Mouse (Mus musculus) pancreas, adult 10 weeks (tissue): Measurements from ENCODE around the gene Olfr141. TPM values are rescaled to one million over a fixed set of nuclear protein-coding genes. Genes with fewer than 3 reads are reported as not detected.

Experiments
- polyA plus RNA-seq: library from polyadenylated mRNA; stranded (reverse); fragments of 350-450 nt; fragmentation: Illumina TruSeq; extraction: RNeasy Lipid Tissue Mini Kit (QIAGEN cat#74804); gene quantifications from one replicate; pipeline ENCODE4 v1.2.3, GENCODE M21; 2015; ENCODE audit warnings: low read depth, low replicate concordance; ENCODE audit not compliant: insufficient read depth

Olfr141 gene
- not detected for polyA plus RNA-seq

DNA sequence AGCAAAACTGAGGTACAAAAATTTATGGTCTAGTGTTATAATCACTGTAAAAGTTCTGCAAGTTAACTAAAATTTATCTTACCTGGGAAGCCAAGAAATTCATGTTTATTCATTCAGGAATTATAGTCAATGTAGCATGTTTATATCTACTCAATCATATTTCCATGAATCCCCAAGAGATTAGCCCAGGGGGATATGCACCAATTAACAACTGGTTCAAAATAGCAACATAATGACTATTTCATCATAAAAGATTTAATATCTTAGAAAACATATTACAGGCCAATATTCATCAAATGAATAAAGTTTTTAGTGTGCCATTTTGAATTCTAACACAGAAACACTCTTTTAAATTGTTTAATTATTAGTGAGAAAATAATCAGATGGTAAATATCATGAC is at the start of gene Olfr141:
Gene Olfr141, minus strand, starts transcription at position 101 of the 400 bp plus-strand sequence.

DNA sequence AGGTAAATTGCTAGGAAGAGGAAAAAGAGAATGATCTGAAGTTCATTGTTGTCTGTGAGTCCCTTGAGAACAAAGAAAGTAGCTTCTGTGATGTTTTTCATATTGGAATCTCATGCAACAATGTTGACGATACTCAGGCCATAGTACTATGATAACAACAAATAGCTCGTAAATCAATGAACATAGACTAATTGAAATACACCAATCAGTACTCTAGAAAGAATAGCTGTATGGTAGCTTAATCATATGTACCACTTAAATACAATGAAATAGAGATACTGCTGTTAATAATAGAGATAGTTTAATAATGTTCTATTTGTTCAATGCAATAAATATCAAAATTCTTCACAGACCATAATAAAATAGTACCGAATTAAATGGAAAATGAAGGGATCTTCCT is 41.8 kb upstream of the Olfr141 start, which contains the start of gene Olfr1095:
Gene Olfr1095, minus strand, starts transcription at position 101 of the 400 bp plus-strand sequence.

DNA sequence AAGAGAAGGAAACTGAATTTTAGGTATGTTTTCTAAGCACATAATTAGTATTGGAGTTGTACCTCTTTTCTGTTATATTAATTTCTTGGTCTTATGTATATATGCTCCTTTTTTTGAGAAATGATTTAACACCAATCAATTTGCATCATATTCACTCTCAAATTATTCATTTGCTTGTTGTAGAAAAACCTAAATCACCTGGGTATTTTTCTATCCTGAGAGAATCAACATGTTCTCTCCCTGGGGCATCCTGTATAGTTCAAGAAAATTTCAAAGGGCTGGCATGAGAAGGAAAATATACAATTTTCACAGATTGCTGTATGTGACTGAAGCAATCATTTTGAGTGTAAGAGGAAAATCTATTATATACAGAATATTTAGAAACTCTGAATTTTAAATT is 14.5 kb upstream of the Olfr141 start, which contains the start of gene Olfr1094:
Gene Olfr1094, plus strand, starts transcription at position 301 of the 400 bp plus-strand sequence.

DNA sequence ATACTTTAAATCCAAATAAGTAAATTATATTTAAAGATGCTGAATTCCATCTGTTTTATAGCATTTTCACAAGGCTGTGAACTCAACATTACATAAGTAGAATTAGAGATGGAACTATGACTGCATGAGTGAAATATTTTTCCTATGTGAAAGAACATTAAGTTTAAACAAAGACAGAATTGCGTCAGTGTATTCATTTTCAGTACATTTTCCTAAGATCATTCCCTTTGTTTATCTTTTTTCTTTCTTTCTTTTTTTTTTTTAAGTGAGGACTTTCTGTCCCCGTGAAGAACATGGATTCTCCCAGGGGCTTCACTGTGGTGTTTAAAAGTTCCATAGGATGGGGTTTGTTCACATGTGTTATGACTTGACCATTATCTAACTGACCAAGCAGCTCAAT is 27.6 kb downstream of the Olfr141 start, which contains the start of gene Olfr1093:
Gene Olfr1093, plus strand, starts transcription at position 301 of the 400 bp plus-strand sequence.

DNA sequence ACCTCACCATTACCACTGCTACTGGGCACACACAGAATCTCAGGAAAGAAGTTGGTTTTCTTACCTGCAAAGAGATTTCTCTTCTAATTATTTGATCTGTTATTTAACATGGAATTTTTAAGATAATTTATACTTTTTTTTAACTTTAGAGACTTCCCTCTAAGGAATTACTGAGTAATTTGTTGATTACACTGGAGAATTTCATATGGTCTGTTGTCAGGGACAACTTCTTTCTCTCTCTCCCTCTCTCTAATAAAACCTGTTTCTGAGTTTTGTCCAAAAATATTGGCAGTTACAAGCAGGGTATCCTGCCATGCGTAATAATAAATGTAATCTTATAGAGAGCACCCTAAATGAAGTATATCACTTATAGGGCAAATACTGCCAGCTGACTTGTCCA is 50.9 kb downstream of the Olfr141 start, which contains the start of gene Olfr1090:
Gene Olfr1090, minus strand, starts transcription at position 101 of the 400 bp plus-strand sequence.

Other genes starting within 250 kb of the Olfr141 start
- gene Olfr1082, start 211.1 kb downstream of the Olfr141 start, polyA plus RNA-seq, result not detected
- gene Olfr1084, start 170.3 kb downstream of the Olfr141 start, polyA plus RNA-seq, result not detected
- gene Olfr1085, start 148.0 kb downstream of the Olfr141 start, polyA plus RNA-seq, result not detected
- not detected for gene Olfr1086, start 129.9 kb downstream of the Olfr141 start, polyA plus RNA-seq
- gene Olfr1087, start 111.6 kb downstream of the Olfr141 start, polyA plus RNA-seq, result not detected
- not detected for gene Olfr1089, start 76.3 kb downstream of the Olfr141 start, polyA plus RNA-seq
- gene Olfr1090, start 51.0 kb downstream of the Olfr141 start, polyA plus RNA-seq, result not detected
- not detected for gene Olfr1093, start 27.5 kb downstream of the Olfr141 start, polyA plus RNA-seq
- not detected for gene Olfr1094, start 14.6 kb upstream of the Olfr141 start, polyA plus RNA-seq
- not detected for gene Olfr1095, start 41.7 kb upstream of the Olfr141 start, polyA plus RNA-seq
- not detected for gene Gm13723, start 64.8 kb upstream of the Olfr141 start, polyA plus RNA-seq
- not detected for gene Olfr1097, start 82.2 kb upstream of the Olfr141 start, polyA plus RNA-seq
- gene Olfr1098, start 114.5 kb upstream of the Olfr141 start, polyA plus RNA-seq, result not detected
- not detected for gene Olfr1099, start 150.7 kb upstream of the Olfr141 start, polyA plus RNA-seq
- not detected for gene Olfr1100, start 169.9 kb upstream of the Olfr141 start, polyA plus RNA-seq
- not detected for gene Olfr1101, start 181.2 kb upstream of the Olfr141 start, polyA plus RNA-seq
- gene Olfr1102, start 188.4 kb upstream of the Olfr141 start, polyA plus RNA-seq, result not detected
- not detected for gene Olfr1104, start 217.1 kb upstream of the Olfr141 start, polyA plus RNA-seq
- gene Olfr1105, start 226.5 kb upstream of the Olfr141 start, polyA plus RNA-seq, result not detected
- not detected for gene Olfr1106, start 242.3 kb upstream of the Olfr141 start, polyA plus RNA-seq